Mouse (Mus musculus) midbrain, embryonic 14.5 days (tissue): ENCODE results near the gene Klc3. TPM values are rescaled to one million over a fixed set of nuclear protein-coding genes. Genes with fewer than 3 reads are reported as not detected.

ENCODE experiments used
- ATAC-seq: fragments of 200-750 bp; cut with Nextera tagmentation; 2 replicates; pipeline ENCODE4 v1.8.0; 2017; ENCODE audit warnings: moderate number of reproducible peaks, moderate library complexity; ENCODE audit not compliant: low FRiP score, low TSS enrichment
- DNase-seq: peaks from one replicate; pipeline ENCODE4 v3.0.0-alpha.2; 2015
- H3K27ac ChIP-seq: fragments of 300-500 bp; sonication (generic); replicated peaks from 2 replicates; pipeline ENCODE4 v1.5.1; 2014; ENCODE audit warnings: mild to moderate bottlenecking, low read depth, low read length, moderate library complexity
- H3K27me3 ChIP-seq: fragments of 300-500 bp; sonication (generic); 2 replicates; pipeline ENCODE4 v1.6.1; 2014; ENCODE audit warnings: low read length, control low read depth, mixed read lengths; ENCODE audit not compliant: control insufficient read depth, insufficient read depth
- H3K36me3 ChIP-seq: fragments of 300-500 bp; sonication (generic); 2 replicates; pipeline ENCODE4 v1.6.1; 2014; ENCODE audit warnings: low read length, control low read depth; ENCODE audit not compliant: control insufficient read depth, insufficient read depth
- H3K4me1 ChIP-seq: fragments of 300-500 bp; sonication (generic); 2 replicates; pipeline ENCODE4 v1.6.1; 2014; ENCODE audit warnings: mild to moderate bottlenecking, antibody characterized with exemption, low read length, control low read depth; ENCODE audit not compliant: control insufficient read depth, insufficient read depth
- H3K4me2 ChIP-seq: fragments of 300-500 bp; sonication (generic); 2 replicates; pipeline ENCODE4 v1.6.1; 2014; ENCODE audit warnings: mild to moderate bottlenecking, low read length, moderate library complexity
- H3K4me3 ChIP-seq: fragments of 300-500 bp; sonication (generic); replicated peaks from 2 replicates; pipeline ENCODE4 v1.5.1; 2014; ENCODE audit warnings: low read depth, low read length
- H3K9ac ChIP-seq: fragments of 300-500 bp; sonication (generic); replicated peaks from 2 replicates; pipeline ENCODE4 v1.6.1; 2014; ENCODE audit warnings: mild to moderate bottlenecking, low read length, moderate library complexity
- H3K9me3 ChIP-seq: fragments of 300-500 bp; sonication (generic); 2 replicates; pipeline ENCODE4 v1.6.1; 2016; ENCODE audit warnings: low read length, control low read depth, mixed read lengths; ENCODE audit not compliant: control insufficient read depth
- WGBS: fragments of 180-500 bp; shearing (Covaris S2); extraction: QIAGEN DNeasy Blood & Tissue Kit; methylation state at CpG from one replicate; pipeline ENCODE4 v1.1.7; 2014; 5-methylcytosine and 5-hydroxymethylcytosine counted together
- polyA plus RNA-seq: library from polyadenylated mRNA; unstranded; fragments of >200 nt; fragmentation: Nextera tagmentation; extraction: Ambion mirVana; gene quantifications from 2 replicates; pipeline ENCODE4 v1.2.1, GENCODE M21; 2014

Gene Klc3
- polyA plus RNA-seq, 1 experiment from 2014 or later: 0.36 TPM

DNA sequence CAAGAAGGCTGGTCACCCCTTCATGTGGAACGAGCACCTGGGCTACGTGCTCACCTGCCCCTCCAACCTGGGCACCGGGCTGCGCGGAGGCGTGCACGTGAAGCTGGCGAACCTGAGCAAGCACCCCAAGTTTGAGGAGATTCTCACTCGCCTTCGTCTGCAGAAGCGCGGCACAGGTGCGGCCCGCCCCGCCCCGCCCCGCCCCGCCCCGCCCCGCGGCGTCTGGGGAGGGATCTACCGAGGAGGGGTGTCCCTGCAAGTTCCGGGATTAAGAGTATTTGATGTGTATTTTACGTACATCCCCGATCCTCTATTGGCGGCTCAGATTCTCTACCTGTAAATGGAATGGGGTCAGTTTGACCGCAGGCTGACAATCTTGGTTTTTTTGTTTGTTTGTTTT lies 16.2 kb upstream of the Klc3 start:
- Histone ChIP-seq H3K27ac (no peak overlapping the region), H3K4me1 (0 out of 2 replicates have a peak, but pooled peaks cover 3% of the 10 kb centered on the region), H3K4me3 (no peak overlapping the region), H3K9me3 (no peaks in the 10 kb centered on the region), H3K4me2 (no peak overlapping the region), H3K27me3 (peaks cover 33% of the 10 kb centered on the region), H3K36me3 (peaks cover 6% of the 10 kb centered on the region), H3K9ac (no peak overlapping the region)
- no peak for DNase-seq
- WGBS: 9% methylated on average over 28 of the region's 28 CpGs
- no peak for ATAC-seq

DNA sequence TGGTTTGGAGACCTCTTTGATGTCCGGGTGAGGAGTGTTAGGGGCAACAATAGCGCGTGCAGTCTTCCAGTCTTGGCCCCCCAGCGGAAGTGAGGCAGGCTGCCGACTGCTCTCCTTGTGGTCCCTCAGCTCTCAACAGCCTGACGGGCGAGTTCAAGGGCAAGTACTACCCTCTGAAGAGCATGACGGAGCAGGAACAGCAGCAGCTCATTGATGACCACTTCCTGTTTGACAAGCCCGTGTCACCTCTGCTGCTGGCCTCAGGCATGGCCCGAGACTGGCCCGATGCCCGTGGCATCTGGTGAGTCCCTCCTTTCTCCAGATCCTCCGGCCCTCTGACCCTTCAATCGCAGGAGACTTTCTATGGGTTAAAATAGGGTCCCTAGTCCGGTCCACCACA lies 12.7 kb upstream of the Klc3 start:
- ATAC-seq (no peak), DNase-seq (no peak)
- Histone ChIP-seq H3K4me3 (no peak overlapping the region), H3K4me2 (no peak overlapping the region), H3K9me3 (peaks cover 3% of the 10 kb centered on the region), H3K27me3 (peaks cover 30% of the 10 kb centered on the region), H3K36me3 (no peaks in the 10 kb centered on the region), H3K9ac (no peak overlapping the region), H3K4me1 (0 out of 2 replicates have a peak, but pooled peaks cover 3% of the 10 kb centered on the region), H3K27ac (no peak overlapping the region)
- 83% methylated on average over 15 of the region's 15 CpGs for WGBS

DNA sequence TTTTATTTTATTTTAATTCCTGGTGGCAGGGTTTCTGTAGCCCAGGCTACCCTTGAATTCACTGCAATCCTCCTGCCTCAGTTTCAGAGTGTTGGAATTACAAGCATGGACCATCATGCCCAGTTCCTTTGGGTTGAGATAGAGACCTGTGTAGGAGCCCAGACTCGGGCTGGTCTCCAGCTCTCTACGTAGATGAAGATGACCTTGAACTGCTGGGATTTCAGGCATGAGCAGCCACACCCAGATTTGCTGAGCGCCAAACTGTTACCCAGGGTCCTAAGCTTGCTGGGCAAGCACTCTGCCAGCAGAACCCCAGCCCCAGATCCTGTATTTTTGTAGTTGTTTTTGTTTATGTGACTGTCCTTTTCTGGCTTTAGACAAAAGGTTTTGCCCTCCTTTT lies 9.6 kb upstream of the Klc3 start:
- no peak overlapping the region for H3K27ac ChIP-seq
- ATAC-seq (no peak), DNase-seq (no peak)

DNA sequence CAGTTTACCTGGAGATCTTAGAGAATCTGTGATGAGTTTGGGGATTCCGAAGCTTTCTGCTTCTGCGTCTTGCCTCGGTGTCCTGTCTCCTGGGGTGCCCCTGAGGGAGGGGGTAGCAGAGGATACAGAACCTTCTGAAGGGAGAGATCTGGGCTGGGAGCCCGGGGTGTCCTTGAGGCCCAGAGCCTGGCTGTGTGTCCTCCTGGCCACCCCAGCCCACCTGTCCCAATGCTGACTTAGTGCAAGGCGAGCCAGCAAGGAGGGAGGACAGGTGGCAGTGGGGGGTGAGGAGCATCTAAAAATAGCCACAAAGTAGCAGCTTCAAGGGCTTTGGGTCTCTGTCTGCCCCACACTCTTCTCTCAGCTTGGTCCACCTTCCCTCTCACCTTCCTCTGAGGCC lies 7.9 kb upstream of the Klc3 start:
- no peak overlapping the region for H3K27ac ChIP-seq
- no peaks in the 10 kb centered on the region for H3K27me3 ChIP-seq
- peaks cover 3% of the 10 kb centered on the region for H3K9me3 ChIP-seq
- H3K4me1 ChIP-seq: no peaks in the 10 kb centered on the region
- H3K4me3 ChIP-seq: no peak overlapping the region
- 77% methylated on average over 5 of the region's 5 CpGs for WGBS
- H3K9ac ChIP-seq: no peak overlapping the region
- DNase-seq: no peak
- no peaks in the 10 kb centered on the region for H3K36me3 ChIP-seq
- no peak for ATAC-seq
- no peak overlapping the region for H3K4me2 ChIP-seq

More for the DNA sequence above, 9.6 kb upstream of the Klc3 start:
- 85% methylated on average over 3 of the region's 3 CpGs for WGBS
- Histone ChIP-seq H3K4me1 (no peaks in the 10 kb centered on the region), H3K27me3 (peaks cover 2% of the 10 kb centered on the region), H3K9me3 (peaks cover 3% of the 10 kb centered on the region), H3K4me2 (no peak overlapping the region), H3K9ac (no peak overlapping the region), H3K36me3 (no peaks in the 10 kb centered on the region), H3K4me3 (no peak overlapping the region)

DNA sequence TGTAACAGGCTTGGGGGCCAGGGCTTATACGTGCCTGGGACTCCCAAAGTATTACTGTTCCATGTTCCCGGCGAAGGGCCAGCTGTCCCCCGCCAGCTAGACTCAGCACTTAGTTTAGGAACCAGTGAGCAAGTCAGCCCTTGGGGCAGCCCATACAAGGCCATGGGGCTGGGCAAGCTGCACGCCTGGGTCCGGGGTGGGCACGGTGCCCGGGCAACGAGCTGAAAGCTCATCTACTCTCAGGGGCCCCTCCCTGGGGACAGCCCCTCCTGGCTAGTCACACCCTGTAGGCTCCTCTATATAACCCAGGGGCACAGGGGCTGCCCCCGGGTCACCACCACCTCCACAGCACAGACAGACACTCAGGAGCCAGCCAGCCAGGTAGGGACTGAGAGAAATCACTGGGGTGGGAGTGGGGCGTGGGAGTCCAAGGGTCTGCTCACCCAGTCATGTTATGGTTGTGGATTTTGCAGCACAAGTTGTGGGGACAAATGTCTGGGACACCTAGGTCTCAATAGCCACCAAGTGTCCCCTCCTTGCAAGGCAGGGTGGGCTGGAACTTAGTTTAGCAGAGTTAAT lies 7.0 kb upstream of the Klc3 start:
- Histone ChIP-seq H3K36me3 (no peaks in the 10 kb centered on the region), H3K9me3 (peaks cover 3% of the 10 kb centered on the region), H3K9ac (no peak overlapping the region), H3K27ac (no peak overlapping the region), H3K4me3 (no peak overlapping the region), H3K4me2 (no peak overlapping the region), H3K4me1 (no peaks in the 10 kb centered on the region), H3K27me3 (no peaks in the 10 kb centered on the region)
- no peak for ATAC-seq
- WGBS: 82% methylated on average over 11 of the region's 11 CpGs
- DNase-seq: no peak

DNA sequence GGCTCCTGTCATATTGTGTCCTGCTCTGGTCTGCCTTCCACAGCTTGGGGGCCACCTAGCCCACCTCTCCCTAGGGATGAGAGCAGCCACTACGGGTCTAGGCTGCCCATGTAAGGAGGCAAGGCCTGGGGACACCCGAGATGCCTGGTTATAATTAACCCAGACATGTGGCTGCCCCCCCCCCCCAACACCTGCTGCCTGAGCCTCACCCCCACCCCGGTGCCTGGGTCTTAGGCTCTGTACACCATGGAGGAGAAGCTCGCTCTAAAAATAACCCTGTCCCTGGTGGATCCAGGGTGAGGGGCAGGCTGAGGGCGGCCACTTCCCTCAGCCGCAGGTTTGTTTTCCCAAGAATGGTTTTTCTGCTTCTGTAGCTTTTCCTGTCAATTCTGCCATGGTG lies 5.8 kb upstream of the Klc3 start:
- no peak for ATAC-seq
- 66% methylated on average over 6 of the region's 6 CpGs for WGBS

DNA sequence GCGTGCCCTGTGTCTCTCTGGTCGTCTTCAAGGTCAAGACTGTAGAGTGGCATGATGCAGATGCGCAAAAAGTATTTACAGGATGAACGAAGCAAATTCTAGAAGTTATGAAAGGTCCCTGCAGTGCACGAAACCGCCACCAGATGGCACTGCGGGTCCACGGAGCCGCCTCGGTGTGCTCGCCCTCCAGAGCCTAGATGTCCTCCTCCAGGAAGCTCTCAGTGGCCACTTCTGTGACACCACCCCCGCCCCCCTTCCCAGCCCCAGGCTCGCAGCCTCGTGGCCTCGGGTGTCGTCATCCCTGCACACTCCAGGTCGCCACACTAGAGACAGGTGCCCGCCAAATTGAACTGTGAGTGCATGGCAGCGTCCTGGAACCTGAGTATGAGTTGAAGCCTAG lies 1.5 kb upstream of the Klc3 start:
- DNase-seq: peak; percentile 90

More for the DNA sequence above, 5.8 kb upstream of the Klc3 start:
- H3K27ac ChIP-seq: no peak overlapping the region
- peaks cover 5% of the 10 kb centered on the region for H3K27me3 ChIP-seq
- H3K9me3 ChIP-seq: peaks cover 3% of the 10 kb centered on the region
- H3K4me1 ChIP-seq: no peaks in the 10 kb centered on the region
- no peak overlapping the region for H3K4me2 ChIP-seq
- no peak for DNase-seq
- no peak overlapping the region for H3K9ac ChIP-seq
- no peak overlapping the region for H3K4me3 ChIP-seq
- H3K36me3 ChIP-seq: no peaks in the 10 kb centered on the region

DNA sequence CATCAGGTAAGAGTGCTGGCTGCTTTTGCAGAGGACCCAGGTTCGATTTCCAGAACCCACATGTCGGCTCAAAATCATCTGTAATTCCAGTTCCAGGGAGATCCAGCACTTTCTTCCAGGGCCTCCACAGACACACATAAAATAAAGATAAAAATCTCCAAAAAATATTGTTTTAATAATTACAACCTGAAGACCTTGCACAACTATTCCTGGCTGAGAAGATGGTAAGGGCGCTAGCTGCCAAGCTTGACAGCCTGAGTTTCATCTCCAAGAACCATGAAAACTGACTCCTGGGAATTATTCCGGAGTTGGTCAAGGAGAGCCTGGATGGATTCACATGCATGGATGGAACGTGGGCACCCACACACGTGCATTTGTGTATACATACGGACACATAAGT lies 572 bp upstream of the Klc3 start, which contains the start of gene Ckm:
TSS of gene Ckm (plus strand) at position 301 of the 400 bp plus-strand sequence.
- Histone ChIP-seq H3K9ac (peak within 1 kb of the TSS; percentile 43; the same call in 1 of the 2 replicates), H3K9me3 (peaks cover 5% of the 10 kb centered on the region; the same call in 1 of the 2 replicates), H3K4me3 (peak within 1 kb of the TSS; percentile 43), H3K4me1 (0 out of 2 replicates have a peak, but pooled peaks cover 10% of the 10 kb centered on the region), H3K4me2 (peak within 1 kb of the TSS; percentile 86), H3K27me3 (peaks cover 31% of the 10 kb centered on the region), H3K27ac (no peak within 1 kb of the TSS), H3K36me3 (no peaks in the 10 kb centered on the region)
- WGBS: 51% methylated on average over 7 of the region's 7 CpGs
- ATAC-seq: no peak
- no peak for DNase-seq

More for the DNA sequence above, 1.5 kb upstream of the Klc3 start:
- Histone ChIP-seq H3K9me3 (peaks cover 5% of the 10 kb centered on the region; the same call in 1 of the 2 replicates), H3K27ac (no peak overlapping the region), H3K4me3 (no peak overlapping the region), H3K9ac (no peak overlapping the region), H3K27me3 (peaks cover 31% of the 10 kb centered on the region), H3K4me1 (0 out of 2 replicates have a peak, but pooled peaks cover 7% of the 10 kb centered on the region), H3K36me3 (no peaks in the 10 kb centered on the region), H3K4me2 (peak overlapping the region; percentile 37)
- 2% methylated on average over 19 of the region's 19 CpGs for WGBS
- ATAC-seq: peak; percentile 67; the same call in 1 of the 2 replicates

DNA sequence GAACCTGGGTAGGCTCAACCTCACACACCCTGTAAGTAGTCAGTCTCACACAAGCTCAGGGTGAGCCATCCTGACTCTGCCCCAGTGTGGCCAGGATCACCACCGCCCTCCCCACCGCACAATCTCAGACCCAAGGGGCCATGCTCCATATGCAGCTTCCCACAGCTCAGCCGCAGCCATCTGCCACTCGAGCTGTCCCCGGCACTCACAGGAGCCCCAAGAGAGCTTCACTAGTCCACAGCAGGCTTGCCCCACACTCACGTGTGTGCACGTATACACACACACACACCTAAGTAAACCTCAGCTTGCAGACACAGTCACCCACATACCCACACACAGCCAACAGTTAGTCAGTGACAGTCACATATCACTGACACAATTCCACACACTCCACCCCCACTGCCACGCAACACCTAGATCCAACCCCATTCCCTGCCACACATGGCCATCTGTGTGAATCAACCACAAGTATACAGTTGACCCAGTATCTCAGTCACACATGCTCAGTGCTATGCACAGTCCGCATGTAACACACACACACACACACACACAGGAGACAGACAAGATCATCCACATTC lies 1.3 kb downstream of the Klc3 start:
- no peak for ATAC-seq
- 0 out of 2 replicates have a peak, but pooled peaks cover 10% of the 10 kb centered on the region for H3K4me1 ChIP-seq
- H3K36me3 ChIP-seq: no peaks in the 10 kb centered on the region
- WGBS: 63% methylated on average over 9 of the region's 9 CpGs
- H3K4me3 ChIP-seq: no peak overlapping the region
- no peak overlapping the region for H3K27ac ChIP-seq
- H3K9me3 ChIP-seq: peaks cover 5% of the 10 kb centered on the region; the same call in 1 of the 2 replicates
- H3K9ac ChIP-seq: no peak overlapping the region
- H3K4me2 ChIP-seq: no peak overlapping the region
- no peak for DNase-seq
- peaks cover 31% of the 10 kb centered on the region for H3K27me3 ChIP-seq
